Mouse (Mus musculus): ENCODE measurements at regions not wholly inside any gene's neighbourhood (a gene's known extent, or its start where the extent isn't known, plus 50 kb on each side); places are given as distances from the start of the nearest gene placed in this dataset.

- no peak for DNase-seq (ENCODE audit: low read depth, low spot score)
Observed at GRCm38 (mm10) chr1:77043749-77044564, 470.9 kb downstream of the Epha4 start.

DNA sequence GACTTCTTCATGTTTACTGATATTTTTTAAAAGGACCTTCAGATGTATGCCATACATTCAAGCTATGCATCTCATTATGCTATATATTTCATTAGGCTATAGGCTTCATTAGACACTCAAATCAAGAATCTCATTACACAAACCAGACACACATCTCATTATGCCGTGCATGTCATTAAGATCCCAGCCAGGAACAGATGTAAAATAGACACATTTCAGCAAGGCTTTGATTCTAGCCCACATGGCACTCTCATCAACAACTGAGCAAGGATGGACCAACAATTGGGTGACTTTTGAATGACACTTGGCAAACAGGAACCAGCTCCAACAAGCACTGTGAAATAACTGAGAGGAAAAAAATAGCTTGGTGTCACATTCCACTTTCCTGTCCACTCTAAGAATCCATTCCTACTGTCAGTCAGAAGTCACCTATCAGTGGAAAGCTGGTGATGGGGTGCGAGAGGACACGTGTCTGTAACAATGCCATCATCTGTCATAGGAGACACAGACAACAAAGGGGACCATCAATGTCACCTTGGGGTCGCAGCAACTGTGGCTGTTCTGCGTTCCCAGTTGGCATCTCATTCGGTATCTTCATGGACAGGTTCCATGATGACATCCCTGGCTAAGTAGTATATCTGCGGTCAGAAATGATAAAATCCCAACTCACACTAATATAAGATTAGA, 466.0 kb downstream of the Epha4 start:
- no peak for DNase-seq (ENCODE audit: low read depth, low spot score)

DNA sequence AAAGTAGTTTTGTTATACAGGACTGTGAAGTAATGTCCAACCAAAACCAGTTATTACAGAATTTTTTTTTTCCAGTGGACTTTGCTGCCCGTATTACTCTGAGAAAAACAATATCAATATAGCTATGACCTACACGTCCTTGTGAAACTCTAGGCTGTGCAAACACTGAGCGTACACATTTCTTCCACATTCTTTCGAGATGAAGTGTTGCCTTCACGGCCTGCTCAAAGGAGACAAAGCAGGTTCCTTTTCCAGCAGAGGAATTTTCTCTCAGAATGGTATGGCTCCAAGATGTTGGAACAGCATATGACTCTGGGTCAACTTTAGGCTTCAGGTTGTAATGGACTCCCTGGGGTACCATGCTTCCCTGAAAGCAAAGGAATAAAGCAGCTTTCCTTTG, 463.6 kb downstream of the Epha4 start:
- no peak for DNase-seq (ENCODE audit: low read depth, low spot score)

- no peak for DNase-seq (ENCODE audit: low read depth, low spot score)
Observed at GRCm38 (mm10) chr1:77053837-77054540, 460.9 kb downstream of the Epha4 start.

- no peak for DNase-seq (ENCODE audit: low read depth, low spot score)
Observed at GRCm38 (mm10) chr1:77062468-77062867, 452.4 kb downstream of the Epha4 start.

DNA sequence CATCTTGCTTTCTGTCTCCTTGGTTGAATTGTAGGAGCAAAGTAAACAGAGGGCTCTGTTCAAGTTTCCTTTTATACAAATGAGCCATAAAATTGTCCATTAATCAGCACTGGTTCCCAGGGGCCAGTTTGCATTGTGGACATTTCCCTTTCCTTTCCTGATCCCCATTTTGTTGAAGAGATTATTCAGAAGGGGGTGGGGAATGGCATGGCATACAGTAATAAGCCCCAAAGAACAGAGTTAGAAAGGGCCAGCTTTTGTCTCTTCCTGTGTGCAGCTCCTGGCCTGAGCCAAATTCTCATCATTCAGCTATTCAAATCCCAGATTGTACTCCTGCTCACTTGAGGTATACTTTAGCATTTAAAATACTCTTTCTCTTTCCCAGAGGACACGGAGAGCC, 441.8 kb downstream of the Epha4 start:
- DNase-seq (ENCODE audit: low read depth, low spot score): no peak

DNA sequence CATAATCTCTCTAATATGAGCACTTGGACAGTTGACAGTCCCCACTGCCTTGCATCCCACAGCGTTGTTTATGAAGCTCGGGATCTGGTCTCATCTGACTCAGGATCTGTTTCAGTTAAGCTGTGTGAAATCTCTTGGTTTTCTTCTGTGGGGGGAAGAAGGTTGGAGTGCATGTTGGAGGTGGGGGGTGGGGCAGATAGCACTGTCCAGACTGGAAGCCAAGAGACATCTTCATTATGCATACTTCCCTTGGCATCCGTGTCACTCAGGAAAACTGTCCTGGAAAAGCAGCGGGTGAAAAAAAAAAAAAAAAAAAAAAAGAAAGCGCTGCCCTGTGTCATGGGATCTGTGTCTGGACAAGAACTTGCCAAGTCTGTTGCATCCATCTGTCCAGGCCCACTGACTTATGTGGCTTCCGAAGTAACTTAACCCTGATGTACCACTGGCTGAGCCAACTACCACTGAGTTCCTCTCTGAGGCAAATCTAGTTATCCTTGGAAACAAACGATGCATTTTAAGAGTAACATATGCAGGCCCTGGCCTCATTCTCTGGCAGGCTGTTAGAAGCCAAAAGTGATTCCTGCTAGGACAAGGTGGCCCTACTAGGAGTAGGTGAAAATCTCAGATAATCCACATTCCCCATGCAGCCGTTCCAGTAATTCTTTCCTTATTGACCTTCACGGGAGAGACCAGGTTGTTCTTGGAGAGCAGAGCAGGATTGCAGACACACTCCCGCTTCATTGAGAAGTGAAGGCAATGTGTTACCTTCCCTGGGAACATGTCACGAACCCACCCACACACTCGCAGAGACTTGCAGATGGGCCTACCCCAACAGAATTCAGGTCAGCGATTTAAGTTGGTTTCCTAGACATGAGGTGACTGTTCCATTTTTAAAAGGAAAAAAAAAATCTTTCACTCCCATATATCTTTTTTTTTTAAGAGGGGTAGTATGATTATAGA, 439.7 kb downstream of the Epha4 start:
- no peak for DNase-seq (ENCODE audit: low read depth, low spot score)

DNA sequence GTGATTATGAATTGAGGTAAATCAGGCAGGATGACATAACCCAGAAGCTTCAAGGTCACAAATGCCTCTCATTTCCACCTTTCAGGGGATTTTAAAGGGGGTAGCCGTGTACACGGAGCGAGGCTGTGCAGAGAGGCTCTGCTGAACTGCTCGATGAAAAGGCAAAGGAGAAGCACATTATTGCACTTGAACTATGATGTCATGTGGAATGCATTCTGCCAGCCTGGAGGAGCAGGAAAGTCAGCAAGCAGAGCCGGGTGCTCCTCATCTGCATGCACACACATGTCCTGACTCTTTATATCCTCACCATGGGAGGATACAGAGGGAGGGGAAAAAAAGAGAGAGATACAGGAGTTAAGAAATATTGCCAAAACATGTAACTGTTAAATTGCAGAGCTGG, 434.1 kb downstream of the Epha4 start:
- no peak for DNase-seq (ENCODE audit: low read depth, low spot score)

- DNase-seq (ENCODE audit: low read depth, low spot score): no peak
Observed at GRCm38 (mm10) chr1:77081660-77082059, 433.2 kb downstream of the Epha4 start.

DNA sequence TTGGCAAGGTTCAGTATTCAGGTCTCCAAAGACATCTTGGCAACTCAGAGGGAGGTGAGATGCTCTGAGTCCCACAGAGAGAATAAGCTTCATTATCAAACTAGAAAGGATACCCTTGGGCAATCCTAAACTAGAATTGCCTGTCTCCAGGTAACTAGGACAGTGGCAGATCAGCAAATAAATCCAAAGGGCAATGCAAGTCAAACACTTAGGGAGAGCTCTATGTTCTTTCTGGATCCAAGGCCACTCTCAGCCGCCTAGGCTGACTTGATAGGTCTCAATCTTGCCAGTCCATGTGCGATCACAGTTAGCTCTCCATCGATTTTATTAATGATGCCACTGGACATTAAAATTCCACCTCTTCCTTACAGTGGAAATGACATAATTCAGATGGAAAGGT, 432.5 kb downstream of the Epha4 start:
- no peak for DNase-seq (ENCODE audit: low read depth, low spot score)

DNA sequence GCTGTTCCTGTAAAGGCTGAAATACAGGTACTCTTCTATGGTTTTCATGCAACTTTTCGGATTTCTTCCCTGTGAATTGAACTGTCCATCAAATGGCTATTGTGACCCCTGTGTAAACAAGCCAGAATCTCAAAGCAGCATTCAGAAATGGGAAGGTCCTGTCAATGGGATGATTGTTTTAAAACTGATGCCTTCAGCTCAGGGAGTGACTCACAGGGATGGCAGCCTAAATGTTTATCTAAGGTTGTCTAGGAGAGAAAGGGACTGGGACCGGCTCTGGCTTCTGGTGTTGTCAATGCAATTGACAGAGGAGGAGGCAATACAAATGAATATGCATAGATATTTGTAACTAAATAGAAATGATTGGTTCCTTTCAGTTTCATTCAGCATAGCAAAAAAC, 421.3 kb downstream of the Epha4 start:
- DNase-seq (ENCODE audit: low read depth, low spot score): no peak

GRCm38 (mm10) chr1:77101726-77102272, 413.1 kb downstream of the Epha4 start:
- DNase-seq (ENCODE audit: low read depth, low spot score): no peak

GRCm38 (mm10) chr1:77102421-77103133, 412.3 kb downstream of the Epha4 start:
- no peak for DNase-seq (ENCODE audit: low read depth, low spot score)

- DNase-seq (ENCODE audit: low read depth, low spot score): no peak
Observed at GRCm38 (mm10) chr1:77109861-77110785, 404.8 kb downstream of the Epha4 start.

GRCm38 (mm10) chr1:77128411-77128810, 386.5 kb downstream of the Epha4 start:
- DNase-seq (ENCODE audit: low read depth, low spot score): no peak

GRCm38 (mm10) chr1:77137663-77138062, 377.2 kb downstream of the Epha4 start:
- no peak for DNase-seq (ENCODE audit: low read depth, low spot score)

DNA sequence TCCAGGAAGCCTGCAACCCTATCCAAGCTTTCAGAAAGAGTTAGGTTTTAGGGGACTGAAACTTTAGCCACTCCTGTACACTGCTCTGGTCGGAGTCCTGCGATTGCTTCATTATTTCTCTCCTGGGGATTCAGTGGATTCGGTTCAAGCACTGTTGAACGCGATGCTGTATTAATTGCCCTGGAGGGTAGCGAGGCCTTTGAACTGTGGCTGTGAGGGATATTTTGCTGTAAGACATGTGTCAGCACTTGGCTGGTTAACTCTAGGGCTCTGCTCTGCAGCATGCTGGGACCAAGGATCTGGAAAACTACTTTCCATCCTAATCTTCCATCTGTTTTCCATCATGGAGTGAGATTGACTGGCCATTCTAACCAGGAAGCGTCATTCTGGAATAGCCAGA, 374.0 kb downstream of the Epha4 start:
- no peak for DNase-seq (ENCODE audit: low read depth, low spot score)

GRCm38 (mm10) chr1:77148052-77148451, 366.8 kb downstream of the Epha4 start:
- DNase-seq (ENCODE audit: low read depth, low spot score): no peak

DNA sequence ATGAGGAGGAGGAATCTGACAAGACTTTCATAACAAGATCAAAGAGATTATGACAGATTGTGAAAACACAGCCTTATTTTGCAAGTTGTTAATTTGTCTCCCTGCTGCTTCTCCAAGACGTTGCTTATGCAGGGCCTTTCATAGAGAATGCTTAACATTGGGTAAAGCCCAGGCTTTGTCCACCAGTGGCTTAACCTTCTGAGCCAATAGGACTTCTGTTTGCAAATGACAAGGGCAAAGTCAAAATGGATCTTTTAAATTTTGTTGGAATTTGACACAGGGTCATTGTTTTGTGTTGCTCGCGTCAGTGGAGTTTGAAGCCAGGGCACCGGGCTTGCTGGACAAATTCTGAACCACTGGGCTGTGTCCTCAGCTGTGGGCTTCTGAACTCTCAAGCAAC, 346.6 kb downstream of the Epha4 start:
- no peak for DNase-seq (ENCODE audit: low read depth, low spot score)

All from c-Kit-negative CD71-positive TER-119-positive erythroid progenitor cells, embryonic 14.5 days (primary cell).